Mouse (Mus musculus) left cerebral cortex, adult 11 months (tissue): ENCODE measurements at regions not wholly inside any gene's neighbourhood (a gene's known extent, or its start where the extent isn't known, plus 50 kb on each side); places are given as distances from the start of the nearest gene placed in this dataset.

ENCODE experiments used
- DNase-seq: peaks from one replicate; pipeline ENCODE4 v3.0.0; 2022; ENCODE audit warnings: low spot score

DNA sequence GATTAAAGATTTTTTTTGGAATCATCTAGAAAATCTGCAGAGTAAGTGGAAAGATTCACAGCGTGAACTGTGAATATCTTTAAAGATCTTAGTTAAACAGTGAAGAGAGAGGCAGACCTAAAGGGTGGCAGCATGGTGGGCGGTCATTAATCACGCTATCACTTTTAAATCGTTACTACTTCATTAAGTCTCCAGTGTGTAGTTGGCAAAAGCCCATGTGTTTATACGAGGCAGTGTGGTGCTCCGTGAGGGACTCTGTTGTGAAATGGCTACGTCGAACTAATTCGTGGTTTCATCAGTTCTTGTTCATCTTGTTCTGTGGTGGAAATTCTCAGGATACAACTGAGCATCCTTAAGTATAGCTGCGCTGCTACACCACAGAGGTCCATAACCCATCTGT lies 188.2 kb upstream of the Sox9 start:
- DNase-seq, result no peak

GRCm38 (mm10) chr11:112607359-112607758 lies 174.7 kb upstream of the Sox9 start:
- no peak for DNase-seq

GRCm38 (mm10) chr11:112609277-112609676 lies 172.7 kb upstream of the Sox9 start:
- DNase-seq, result no peak

DNA sequence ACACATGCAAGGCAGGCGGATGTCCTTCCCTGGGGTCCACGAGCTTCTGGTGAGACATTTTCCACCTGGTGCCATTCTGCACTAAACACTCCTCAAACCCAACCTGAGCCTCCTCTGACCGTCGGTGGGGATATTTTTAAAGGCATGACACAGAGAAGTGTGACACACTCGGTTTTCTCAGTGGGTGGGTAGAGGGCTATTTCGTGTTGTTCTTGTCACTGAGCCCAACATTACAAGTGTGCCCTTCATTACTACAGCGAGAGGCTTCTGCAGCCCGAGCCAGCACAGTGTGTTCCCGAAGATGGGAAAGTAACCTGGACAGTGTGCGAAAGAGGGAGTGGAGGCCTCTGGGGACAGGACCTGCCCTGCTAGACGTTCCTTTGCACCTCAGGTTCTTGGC lies 171.0 kb upstream of the Sox9 start:
- no peak for DNase-seq

DNA sequence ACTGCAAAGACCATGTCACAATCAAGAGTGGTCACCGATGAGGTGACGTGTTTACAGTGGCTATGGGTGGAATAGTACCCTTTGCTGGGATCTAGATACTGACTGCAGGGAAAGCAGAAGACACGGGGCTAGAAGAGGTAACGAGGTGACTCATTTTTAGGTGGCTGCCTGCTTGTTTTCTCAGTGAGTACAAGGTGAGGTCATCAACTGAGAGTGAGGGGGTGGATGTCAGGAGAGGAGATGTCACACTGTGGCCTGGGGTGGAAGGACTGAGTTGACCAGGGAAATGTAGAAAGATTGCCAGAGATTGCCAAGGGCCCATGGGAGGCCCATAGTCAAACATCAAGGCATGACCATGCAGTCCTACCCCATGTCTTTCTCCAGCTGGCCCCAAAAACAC lies 166.4 kb upstream of the Sox9 start:
- no peak for DNase-seq

DNA sequence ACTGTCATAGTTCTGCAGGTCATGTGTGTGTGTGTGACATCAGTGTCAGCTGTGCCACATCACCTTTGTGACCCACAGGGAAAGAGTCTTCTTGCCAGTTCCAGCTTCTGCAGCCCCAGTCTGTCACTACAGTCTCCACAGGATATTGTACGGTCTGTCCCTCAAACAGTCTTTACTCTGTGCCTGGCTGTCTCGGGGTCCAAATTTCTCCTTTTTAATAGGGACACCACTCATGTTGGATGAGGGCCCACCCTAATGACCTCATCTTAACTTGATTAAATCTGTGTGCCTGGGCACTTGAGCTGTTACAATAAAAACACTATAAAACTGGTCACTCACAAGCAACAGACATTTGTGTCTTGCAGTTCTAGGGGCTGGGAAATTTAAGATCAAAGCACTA lies 165.1 kb upstream of the Sox9 start:
- no peak for DNase-seq

DNA sequence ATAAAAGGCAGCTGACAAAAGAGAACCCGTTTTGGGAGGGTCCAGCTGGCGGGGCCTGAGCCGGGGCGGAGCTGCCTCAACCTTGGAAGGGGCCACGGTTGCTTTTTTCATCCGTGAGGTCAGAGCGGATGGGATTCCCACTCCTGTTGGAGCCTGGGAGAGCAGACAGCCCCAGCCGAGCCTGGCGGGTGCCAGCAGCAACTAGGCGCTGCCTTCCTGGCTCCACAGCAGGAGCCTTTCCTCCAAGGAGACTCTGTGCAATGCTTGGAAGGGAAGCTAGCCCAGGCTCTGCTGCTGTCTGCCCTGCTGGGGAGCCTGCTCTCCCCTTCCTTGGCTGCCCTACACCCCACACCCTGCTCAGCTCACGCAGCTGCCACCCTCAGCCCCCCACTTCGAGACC lies 161.1 kb upstream of the Sox9 start:
- DNase-seq, result no peak

- no peak for DNase-seq
Measured at GRCm38 (mm10) chr11:112621385-112622120, 160.5 kb upstream of the Sox9 start.

DNA sequence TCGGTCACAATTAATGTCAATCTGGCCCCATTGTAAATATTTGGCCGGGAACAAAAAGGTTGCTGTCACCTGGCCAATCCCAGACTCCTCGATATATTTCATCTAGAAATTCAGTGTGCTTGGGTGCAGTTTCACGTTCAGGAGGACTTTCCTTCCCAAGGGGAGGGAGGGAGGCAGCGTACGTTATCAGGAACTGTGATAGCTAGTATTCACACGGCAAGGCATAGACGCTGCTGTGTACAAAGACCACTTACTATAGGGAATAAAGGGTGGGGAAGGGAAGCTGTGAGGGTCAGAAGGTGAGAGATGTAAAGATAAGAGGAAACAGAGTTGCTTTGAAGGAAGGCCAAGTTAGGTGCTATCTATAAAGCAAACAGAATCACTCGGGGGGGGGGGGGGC lies 132.7 kb upstream of the Sox9 start:
- no peak for DNase-seq

GRCm38 (mm10) chr11:112657410-112658159 lies 124.4 kb upstream of the Sox9 start:
- no peak for DNase-seq

DNA sequence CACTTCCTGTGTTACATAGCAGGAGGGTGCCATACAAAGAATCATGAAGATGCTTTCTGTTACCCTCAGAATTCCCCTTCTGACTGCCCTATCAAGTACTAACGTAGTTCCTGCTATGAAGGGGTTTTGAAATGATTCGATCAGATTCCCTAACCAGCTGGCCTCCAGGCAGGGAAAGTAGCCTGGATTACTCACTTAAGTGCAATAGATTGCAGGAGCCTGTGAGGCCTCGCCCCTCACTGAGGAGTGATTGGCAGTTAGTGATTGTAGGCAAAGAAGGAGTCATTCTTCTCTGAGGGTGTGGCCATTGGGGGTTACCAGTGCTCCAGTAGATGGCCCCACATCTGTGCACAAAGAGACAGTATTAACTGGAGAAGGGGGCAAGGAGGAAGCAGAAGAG lies 122.1 kb upstream of the Sox9 start:
- DNase-seq, result no peak

DNA sequence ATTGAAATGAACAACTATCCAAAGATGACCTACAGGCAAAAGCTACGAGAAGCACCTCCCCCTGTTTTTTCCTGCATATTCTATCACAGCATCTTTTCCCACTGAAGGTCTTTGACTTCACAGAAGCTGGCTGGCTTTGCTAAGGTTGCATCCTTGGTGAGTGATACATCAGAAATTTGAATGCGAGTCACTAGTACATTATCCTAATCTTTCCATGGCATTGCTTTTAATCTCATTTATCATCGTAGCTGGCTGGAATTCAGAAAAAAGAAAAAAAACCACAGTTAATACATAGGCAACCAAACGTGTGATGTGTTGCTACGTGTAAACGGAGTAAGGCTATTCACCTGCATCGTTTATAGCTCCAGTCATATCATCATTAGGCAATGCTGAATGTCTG lies 120.6 kb upstream of the Sox9 start:
- no peak for DNase-seq

DNA sequence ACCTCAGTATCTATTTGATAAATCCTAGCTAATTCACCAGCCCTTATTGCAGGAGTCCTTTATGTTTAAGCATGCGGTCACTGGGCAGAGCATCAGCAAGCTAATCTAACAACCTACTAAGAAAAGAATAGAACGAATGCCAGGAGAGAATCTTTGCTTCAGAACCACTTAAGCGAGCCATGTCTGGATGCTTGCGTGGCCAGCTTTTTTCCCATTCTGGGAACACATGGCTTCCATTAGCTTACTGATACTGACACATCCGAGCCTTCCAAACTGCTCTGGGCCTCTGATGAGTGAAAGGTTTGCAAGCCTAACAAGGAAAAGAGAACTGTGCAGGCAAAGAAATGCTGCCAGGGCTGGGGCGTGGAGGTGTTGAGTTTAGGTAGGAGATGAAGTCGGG lies 114.7 kb upstream of the Sox9 start:
- no peak for DNase-seq

DNA sequence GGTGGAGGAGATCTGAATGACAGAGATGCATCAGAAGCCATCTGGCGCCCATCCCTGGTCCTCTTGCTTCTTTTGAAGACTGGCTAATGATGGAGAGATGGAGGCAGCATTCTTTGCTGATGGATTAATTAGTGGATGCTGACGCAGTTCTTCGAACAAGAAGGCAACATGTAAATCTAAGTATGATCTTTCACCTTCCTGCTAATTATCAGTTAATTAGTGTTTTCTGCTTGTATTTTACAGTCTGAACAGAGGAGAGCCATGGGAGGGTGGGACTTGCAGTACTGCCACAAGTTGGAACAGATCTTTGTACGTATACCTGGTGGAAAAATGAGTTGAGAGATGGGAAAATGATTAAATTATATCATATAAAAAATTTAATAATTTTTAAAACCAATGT lies 109.9 kb upstream of the Sox9 start:
- no peak for DNase-seq

DNA sequence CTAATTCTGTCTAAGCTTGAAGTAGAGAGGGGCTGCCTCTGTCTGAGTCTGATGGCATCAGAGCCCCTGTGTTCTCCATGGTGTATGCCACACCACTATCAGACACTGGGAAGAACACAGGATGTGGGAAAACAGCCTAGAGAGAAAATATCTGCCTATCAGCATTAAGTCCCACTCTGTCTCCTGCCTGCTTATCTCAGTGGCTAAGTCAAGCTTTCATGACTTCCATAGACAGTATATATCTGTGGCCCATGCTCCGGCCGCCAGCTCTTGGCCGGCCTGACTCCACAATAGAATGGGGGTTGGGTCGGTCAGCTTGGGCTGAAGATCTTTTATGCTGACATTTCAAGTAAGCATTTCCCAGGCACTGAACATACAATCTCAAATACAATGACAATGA lies 92.0 kb upstream of the Sox9 start:
- no peak for DNase-seq

DNA sequence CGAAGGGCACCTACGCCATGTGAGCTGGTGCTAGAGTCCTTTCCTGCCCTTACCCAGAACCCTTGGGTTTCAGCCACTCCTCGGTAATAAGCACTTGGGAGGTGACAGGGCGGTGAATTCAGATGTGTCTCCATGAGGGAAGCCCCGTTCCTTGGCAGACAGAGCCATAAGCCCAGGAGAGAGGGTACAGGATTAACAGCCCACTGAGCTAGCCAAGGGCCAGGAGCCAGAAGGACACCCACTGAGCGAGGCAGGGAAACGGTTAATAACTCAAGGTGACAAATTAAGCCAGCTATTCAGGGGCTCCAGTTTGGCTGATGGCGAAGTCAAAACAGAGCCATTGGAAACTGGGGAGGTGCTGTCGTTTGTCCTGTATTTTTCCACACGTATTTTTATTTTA lies 75.9 kb upstream of the Sox9 start:
- DNase-seq, result no peak

DNA sequence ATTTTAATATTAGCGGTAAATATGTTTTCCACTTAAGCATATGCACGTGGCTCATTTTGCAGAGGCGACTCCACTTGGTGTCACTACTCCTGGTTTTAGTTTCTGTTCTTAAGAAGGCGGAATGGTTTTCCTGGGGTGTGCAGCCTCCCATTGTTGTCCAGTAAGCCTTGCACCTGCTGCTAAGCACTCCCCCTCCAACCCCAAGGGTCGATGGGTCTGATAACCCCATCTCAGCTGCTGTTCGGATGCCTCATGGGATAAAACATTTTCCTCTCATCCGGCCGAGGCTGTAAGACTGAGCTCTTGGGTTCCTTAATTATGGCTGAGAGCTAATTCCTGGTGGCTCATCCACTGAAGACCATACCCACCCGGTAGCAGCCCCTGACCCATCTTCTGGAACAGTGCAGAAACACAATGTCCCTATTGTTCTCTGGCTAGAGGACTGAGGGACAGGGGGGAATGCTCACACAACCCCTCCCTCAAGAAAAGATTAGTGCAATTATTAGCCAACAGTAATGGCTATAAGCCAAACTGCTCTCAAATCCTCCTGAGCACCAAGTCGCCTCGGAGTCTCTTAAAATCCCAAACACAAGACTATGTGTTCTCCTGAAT lies 73.8 kb upstream of the Sox9 start:
- no peak for DNase-seq

- DNase-seq, result no peak
Measured at GRCm38 (mm10) chr11:112711656-112712055, 70.4 kb upstream of the Sox9 start.

GRCm38 (mm10) chr11:112718547-112718946 lies 63.5 kb upstream of the Sox9 start:
- no peak for DNase-seq

DNA sequence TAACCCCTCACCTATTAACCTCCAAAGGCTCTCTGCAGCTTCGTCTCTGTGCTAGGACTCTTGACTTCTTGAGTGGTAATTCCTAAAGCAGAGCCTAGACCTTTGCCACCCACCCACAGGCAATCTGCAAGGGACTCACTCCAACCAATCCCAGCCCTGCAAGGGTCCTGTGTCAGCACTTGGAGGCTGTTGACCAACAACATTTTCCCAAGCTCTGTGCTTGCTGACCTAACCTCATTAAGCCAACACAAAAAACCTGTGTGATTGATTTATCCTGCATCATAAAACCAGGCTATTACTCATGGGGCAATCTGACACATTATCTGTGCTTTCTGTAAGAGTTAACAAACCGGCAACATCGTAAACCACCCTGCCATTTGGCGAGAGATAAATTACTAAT lies 61.4 kb upstream of the Sox9 start:
- no peak for DNase-seq

- no peak for DNase-seq
Measured at GRCm38 (mm10) chr11:112722936-112723335, 59.1 kb upstream of the Sox9 start.

- DNase-seq, result no peak
Measured at GRCm38 (mm10) chr11:112728154-112728952, 53.7 kb upstream of the Sox9 start.
